Mouse (Mus musculus): ENCODE measurements around the gene Smim1. TPM values are rescaled to one million over a fixed set of nuclear protein-coding genes. Genes with fewer than 3 reads are reported as not detected.

Smim1 gene
- total and polyA plus RNA-seq, 3 experiments: 118 to 219 (median 188) TPM

DNA sequence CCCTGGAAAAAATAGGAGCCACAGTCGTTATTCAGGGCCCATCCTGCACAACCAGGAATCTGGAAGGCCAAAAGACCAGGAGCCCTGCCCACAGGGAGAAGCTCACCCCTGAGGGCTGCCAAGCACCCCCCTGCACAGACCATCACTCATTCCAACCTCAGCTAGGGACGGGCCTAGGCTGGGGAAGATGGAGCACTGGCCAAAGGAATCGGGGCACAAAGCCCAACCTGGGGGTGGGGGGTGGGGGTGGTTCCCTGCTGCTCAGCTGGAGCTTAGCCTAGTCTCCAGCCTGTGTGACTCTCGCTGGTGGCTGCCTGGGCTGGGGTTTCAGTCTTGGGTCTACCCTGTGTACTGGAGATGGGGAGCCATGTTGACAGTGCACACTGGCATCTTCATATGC is 3.2 kb downstream of the Smim1 start:
- Histone ChIP-seq H3K36me3 (ENCODE audit: control insufficient read depth in 1 of 2, insufficient read depth in 2 of 2, low read length in 2 of 2) (peaks cover 0 to 11% of the 10 kb centered on the region in 2 experiments), H3K9ac (ENCODE audit: control insufficient read depth, low read depth, low read length, poor library complexity, severe bottlenecking) (peak overlapping the region; percentile 58), H3K27ac (ENCODE audit: control insufficient read depth, low read depth, low read length) (peak overlapping the region; percentile 97), H3K4me3 (ENCODE audit: control insufficient read depth in 1 of 2, insufficient read depth in 1 of 2, low read depth in 2 of 2, low read length in 2 of 2) (no peak overlapping the region), H3K27me3 (ENCODE audit: control insufficient read depth in 1 of 2, insufficient read depth in 2 of 2, low read length in 2 of 2) (no peaks in the 10 kb centered on the region), H3K9me3 (replicated peaks; ENCODE audit: insufficient read depth, low read length) (no peaks in the 10 kb centered on the region), H3K79me2 (ENCODE audit: control insufficient read depth, insufficient read depth, low read length, poor library complexity) (peaks cover 16% of the 10 kb centered on the region), H3K4me1 (ENCODE audit: control insufficient read depth in 1 of 2, insufficient read depth in 2 of 2, low read length in 2 of 2) (peaks cover 0 to 13% of the 10 kb centered on the region in 2 experiments; a peak in 3 of 4 replicates)
- TF ChIP-seq ETS1 (IDR thresholded peaks at IDR 0.05; ENCODE audit: low read depth, low read length): no peak
- TF ChIP-seq TAL1 (IDR thresholded peaks at IDR 0.05; ENCODE audit: low read length): no peak
- no peak for TF ChIP-seq RCOR1 (IDR thresholded peaks at IDR 0.05; ENCODE audit: low read depth, low read length)
- TF ChIP-seq POLR2AphosphoS2 (IDR thresholded peaks at IDR 0.05; ENCODE audit: low read length): no peak
- no peak for TF ChIP-seq E2F4 (IDR thresholded peaks at IDR 0.05; ENCODE audit: borderline replicate concordance, low read depth, low read length)
- TF ChIP-seq EP300 (IDR thresholded peaks at IDR 0.05; ENCODE audit: low read depth in 1 of 2, low read length in 2 of 2): no peak
- no peak for TF ChIP-seq ZKSCAN1 (IDR thresholded peaks at IDR 0.05; ENCODE audit: low read depth, low read length)
- TF ChIP-seq ZC3H11A (IDR thresholded peaks at IDR 0.05; ENCODE audit: low read depth, low read length): no peak
- TF ChIP-seq MAFK (IDR thresholded peaks at IDR 0.05; ENCODE audit: borderline replicate concordance, low read depth, low read length): no peak
- DNase-seq (ENCODE audit: low read depth, low spot score): no peak

DNA sequence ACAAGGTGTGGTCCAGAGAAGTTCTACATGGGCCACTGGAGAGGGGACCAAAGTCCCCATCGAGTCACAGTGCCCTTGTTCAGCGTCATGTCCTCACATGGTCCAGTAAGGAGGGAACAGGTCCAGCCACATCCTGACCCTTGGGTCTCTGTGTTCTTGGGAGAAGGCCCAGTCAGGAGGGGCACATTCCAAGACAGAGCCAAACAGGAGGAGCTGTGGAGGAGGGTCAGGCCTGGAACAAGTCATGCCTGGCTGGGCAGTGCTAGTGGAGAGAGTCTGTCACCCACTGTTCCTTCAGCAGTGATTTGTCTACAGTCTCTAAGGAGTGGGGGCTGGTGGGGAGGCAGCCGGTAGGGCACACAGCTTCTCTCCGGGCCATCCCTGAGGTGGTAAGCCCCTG is 3.6 kb downstream of the Smim1 start:
- Histone ChIP-seq H3K9me3 (replicated peaks; ENCODE audit: insufficient read depth, low read length) (no peaks in the 10 kb centered on the region), H3K27ac (ENCODE audit: control insufficient read depth, low read depth, low read length) (0 out of 2 replicates have a peak overlapping the region, but pooled peaks have one; percentile 9), H3K4me1 (ENCODE audit: control insufficient read depth in 1 of 2, insufficient read depth in 2 of 2, low read length in 2 of 2) (peaks cover 0 to 13% of the 10 kb centered on the region in 2 experiments; a peak in 3 of 4 replicates), H3K36me3 (ENCODE audit: control insufficient read depth in 1 of 2, insufficient read depth in 2 of 2, low read length in 2 of 2) (peaks cover 0 to 11% of the 10 kb centered on the region in 2 experiments), H3K4me3 (ENCODE audit: control insufficient read depth in 1 of 2, insufficient read depth in 1 of 2, low read depth in 2 of 2, low read length in 2 of 2) (no peak overlapping the region), H3K27me3 (ENCODE audit: control insufficient read depth in 1 of 2, insufficient read depth in 2 of 2, low read length in 2 of 2) (no peaks in the 10 kb centered on the region), H3K9ac (ENCODE audit: control insufficient read depth, low read depth, low read length, poor library complexity, severe bottlenecking) (no peak overlapping the region), H3K79me2 (ENCODE audit: control insufficient read depth, insufficient read depth, low read length, poor library complexity) (peaks cover 16% of the 10 kb centered on the region)
- no peak for DNase-seq (ENCODE audit: low read depth, low spot score)
- TF ChIP-seq MYB (IDR thresholded peaks at IDR 0.05; ENCODE audit: low read depth, low read length) (no peak), EP300 (IDR thresholded peaks at IDR 0.05; ENCODE audit: low read depth in 1 of 2, low read length in 2 of 2) (no peak), BHLHE40 (IDR thresholded peaks at IDR 0.05; ENCODE audit: borderline replicate concordance, low read depth, low read length) (no peak), MAZ (IDR thresholded peaks at IDR 0.05; ENCODE audit: low read depth, low read length) (no peak), ZNF384 (IDR thresholded peaks at IDR 0.05; ENCODE audit: low read depth, low read length) (no peak), CHD1 (IDR thresholded peaks at IDR 0.05; ENCODE audit: low read depth, low read length) (no peak), ZKSCAN1 (IDR thresholded peaks at IDR 0.05; ENCODE audit: low read depth, low read length) (no peak), USF1 (IDR thresholded peaks at IDR 0.05; ENCODE audit: low read depth, low read length) (no peak)
